Mouse (Mus musculus) mammary gland, adult 2 months (tissue): Measurements from ENCODE around the gene Mroh8. TPM values are rescaled to one million over a fixed set of nuclear protein-coding genes. Genes with fewer than 3 reads are reported as not detected.

ENCODE experiments used
- polyA plus RNA-seq: library from polyadenylated mRNA; depleted of rRNA; stranded (reverse); fragments of >200 nt; gene quantifications from 2 replicates; pipeline ENCODE4 v1.2.3, GENCODE M21; 2012; ENCODE audit warnings: low replicate concordance; rRNA removed

Mroh8 gene
- polyA plus RNA-seq: 0.10 and 0.31 TPM in 2 replicates

GRCm38 (mm10) chr2:157279416-157279800, at the start of gene Mroh8:
Gene Mroh8 (minus strand): TSS chr2:157279549.

GRCm38 (mm10) chr2:157278717-157279415, 483 bp downstream of the Mroh8 start, which contains the start of gene Rpn2:
Gene Rpn2 (plus strand): TSS chr2:157279017.

DNA sequence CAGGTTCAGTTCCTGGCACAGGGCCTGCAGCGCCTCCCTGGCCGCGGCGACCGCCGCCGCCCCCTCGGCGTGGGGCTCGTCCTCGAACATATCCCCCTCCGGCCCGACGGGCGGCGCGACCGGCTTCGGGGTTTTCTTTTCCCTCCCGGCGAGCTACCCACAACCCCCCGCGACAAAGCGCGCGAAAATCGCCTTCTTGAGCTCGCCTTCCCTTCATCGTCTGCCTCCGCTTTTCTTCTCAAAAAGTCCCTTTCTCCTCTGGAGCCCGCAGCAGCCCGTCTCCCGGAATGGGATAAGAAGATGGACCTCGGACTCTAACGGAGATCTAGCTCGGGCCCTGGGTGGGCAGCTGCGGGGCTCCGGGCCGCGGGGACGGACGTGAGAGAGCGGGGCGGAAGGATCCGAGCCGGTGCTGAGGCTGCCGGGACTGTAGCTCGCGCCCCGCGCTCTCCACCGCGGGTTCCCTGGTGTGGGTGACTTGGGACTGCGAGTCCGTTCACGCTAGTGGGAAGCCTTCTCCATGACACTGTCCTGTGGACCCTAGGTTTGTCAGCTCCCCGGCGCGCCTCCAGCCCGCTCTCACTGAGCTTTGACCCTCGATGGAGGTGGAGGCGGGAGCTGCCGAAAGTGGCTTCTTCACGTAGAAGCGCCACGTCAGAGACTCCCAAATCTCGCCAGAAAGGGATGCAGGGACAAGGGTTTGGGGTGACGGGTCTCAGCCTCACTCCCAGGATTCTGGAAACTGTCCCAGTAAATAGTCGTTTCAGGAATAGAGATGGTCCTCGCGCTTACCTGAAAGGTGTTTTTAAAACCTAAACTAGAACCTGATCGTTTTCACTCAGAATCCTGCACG, 74.8 kb downstream of the Mroh8 start, which contains the start of gene Rbl1:
Rbl1 (minus strand) TSS at position 169 of the 853 bp plus-strand sequence.

Other genes with a start within 250 kb of the Mroh8 start
- gene Soga1, start 200.3 kb downstream of the Mroh8 start, polyA plus RNA-seq: 6.9 and 14.1 TPM in 2 replicates
- not detected in 2 replicates for gene Tldc2, start 192.5 kb downstream of the Mroh8 start, polyA plus RNA-seq
- 84.2 and 84.4 TPM in 2 replicates for gene Samhd1, start 144.3 kb downstream of the Mroh8 start, polyA plus RNA-seq
- gene Rbl1, start 75.0 kb downstream of the Mroh8 start, polyA plus RNA-seq: 4.1 and 4.4 TPM in 2 replicates
- 166 and 231 TPM in 2 replicates for gene Rpn2, start 532 bp downstream of the Mroh8 start, polyA plus RNA-seq
- not detected in 2 replicates for gene Ghrh, start 68.0 kb upstream of the Mroh8 start, polyA plus RNA-seq
- 64.8 and 66.9 TPM in 2 replicates for gene Manbal, start 88.0 kb upstream of the Mroh8 start, polyA plus RNA-seq
- gene Src, start 138.9 kb upstream of the Mroh8 start, polyA plus RNA-seq: 28.5 and 40.0 TPM in 2 replicates